Mouse (Mus musculus) small intestine, adult 2 months (tissue): ENCODE results near the gene Noc3l.

Source experiments
- CTCF ChIP-seq: fragments of 200-500 bp; IDR thresholded peaks from 2 replicates; pipeline ENCODE4 v1.5.1; 2012; ENCODE audit warnings: low read depth, mild to moderate bottlenecking, control low read depth, inconsistent platforms, low read length, moderate library complexity, mixed read lengths; ENCODE audit not compliant: insufficient replicate concordance, insufficient read length; ENCODE audit errors: extremely low read depth
- POLR2A ChIP-seq: fragments of 200-500 bp; IDR thresholded peaks from 2 replicates; pipeline ENCODE4 v1.6.1; 2012; ENCODE audit warnings: low read depth, mild to moderate bottlenecking, control low read depth, inconsistent platforms, low read length, moderate library complexity

GRCm38 (mm10) chr19:38758685-38759472, 60.2 kb downstream of the Noc3l start:
- TF ChIP-seq CTCF (no peak), POLR2A (no peak)
